Mouse (Mus musculus): ENCODE results near the gene Abat. TPM values are rescaled to one million over a fixed set of nuclear protein-coding genes. Genes with fewer than 3 reads are reported as not detected.
A peak's percentile ranks its signal among the peaks of the same experiment; 100 is the strongest.

Gene Abat
- polyA plus RNA-seq, 1 experiment from 2014 or later, result 46.2 TPM

DNA sequence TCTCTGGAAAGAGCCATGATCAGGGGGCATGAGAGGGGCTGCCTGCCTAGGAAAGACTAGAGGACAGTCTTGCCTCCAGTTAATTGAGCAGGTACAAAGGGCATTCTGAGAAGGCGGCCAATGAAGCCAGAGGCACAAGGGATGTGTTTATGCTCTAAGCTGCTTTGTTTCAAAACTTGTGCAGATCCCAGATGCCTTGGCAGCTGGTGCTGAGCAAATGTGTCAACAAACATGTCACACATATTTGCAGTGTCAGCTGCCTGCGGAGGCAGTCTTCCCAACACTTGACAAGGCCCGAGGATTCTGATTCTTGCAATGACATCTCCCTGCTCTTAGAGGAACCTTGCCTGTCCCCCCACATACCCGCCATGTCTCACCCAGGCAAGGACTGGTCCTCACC lies 82.2 kb downstream of the Abat start:
- Histone ChIP-seq H3K27ac (ENCODE audit: low read length) (no peak overlapping the region), H3K9ac (ENCODE audit: low read depth, low read length) (no peak overlapping the region), H3K4me1 (ENCODE audit: control insufficient read depth, low read depth, low read length) (no peaks in the 10 kb centered on the region), H3K4me3 (ENCODE audit: low read depth, low read length) (no peak overlapping the region), H3K36me3 (ENCODE audit: control insufficient read depth, insufficient read depth) (no peaks in the 10 kb centered on the region), H3K4me2 (ENCODE audit: low read depth, low read length) (no peak overlapping the region), H3K27me3 (ENCODE audit: control insufficient read depth, insufficient read depth, low read depth, low read length) (no peaks in the 10 kb centered on the region), H3K9me3 (replicated peaks; ENCODE audit: control insufficient read depth, low read length) (no peaks in the 10 kb centered on the region)
- 64% methylated on average over 4 of the region's 4 CpGs for WGBS (ENCODE audit: insufficient replicate concordance)
- ATAC-seq (ENCODE audit: low read depth), result no peak

DNA sequence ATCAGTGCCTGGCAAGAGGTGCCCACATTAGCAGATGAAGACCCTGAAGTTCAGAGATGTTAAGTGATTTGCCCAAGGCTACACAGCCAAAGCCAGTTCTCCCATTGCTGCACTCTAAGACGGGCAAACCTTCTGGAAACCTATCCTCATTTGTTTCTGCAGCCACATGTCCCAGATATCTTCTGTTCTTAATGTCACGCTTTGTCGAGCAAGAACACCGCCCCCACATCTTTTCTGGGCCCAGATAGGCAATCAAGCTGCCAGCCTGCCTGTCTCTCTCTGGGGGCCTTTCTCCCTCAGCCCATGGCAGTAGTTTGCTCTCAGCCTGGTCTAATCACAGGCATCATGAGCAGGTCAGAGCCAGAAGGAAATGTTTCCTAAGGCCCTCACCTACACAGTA lies 83.1 kb downstream of the Abat start:
- no peaks in the 10 kb centered on the region for H3K9me3 ChIP-seq (replicated peaks; ENCODE audit: control insufficient read depth, low read length)
- WGBS (ENCODE audit: insufficient replicate concordance), result 63% methylated on average over 4 of the region's 4 CpGs
- H3K27me3 ChIP-seq (ENCODE audit: control insufficient read depth, insufficient read depth, low read depth, low read length), result no peaks in the 10 kb centered on the region
- H3K4me2 ChIP-seq (ENCODE audit: low read depth, low read length), result no peak overlapping the region
- H3K36me3 ChIP-seq (ENCODE audit: control insufficient read depth, insufficient read depth), result no peaks in the 10 kb centered on the region
- no peak overlapping the region for H3K4me3 ChIP-seq (ENCODE audit: low read depth, low read length)
- H3K27ac ChIP-seq (ENCODE audit: low read length), result no peak overlapping the region
- H3K9ac ChIP-seq (ENCODE audit: low read depth, low read length), result no peak overlapping the region
- ATAC-seq (ENCODE audit: low read depth), result no peak
- no peaks in the 10 kb centered on the region for H3K4me1 ChIP-seq (ENCODE audit: control insufficient read depth, low read depth, low read length)

DNA sequence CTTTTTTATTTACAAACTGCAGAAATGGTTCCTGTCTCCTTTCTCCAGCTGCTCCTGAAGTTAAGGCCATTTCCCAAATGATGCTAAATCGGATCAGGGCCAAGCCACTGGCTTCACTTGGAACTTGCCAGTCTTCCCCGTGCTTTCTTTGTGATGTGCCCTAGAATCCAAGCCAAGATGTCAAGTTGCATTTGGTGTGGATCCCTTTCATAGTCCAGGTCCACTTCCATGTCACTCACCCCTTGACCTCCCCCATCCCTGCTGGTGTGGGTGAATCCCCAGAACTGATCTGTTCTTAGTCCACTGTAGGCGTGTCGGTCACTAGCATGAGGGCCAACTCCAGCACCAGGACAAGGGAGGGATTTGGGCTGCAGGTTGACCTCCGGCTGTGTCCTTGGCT lies 84.3 kb downstream of the Abat start:
- 64% methylated on average over 5 of the region's 5 CpGs for WGBS (ENCODE audit: insufficient replicate concordance)
- H3K4me2 ChIP-seq (ENCODE audit: low read depth, low read length), result no peak overlapping the region
- no peaks in the 10 kb centered on the region for H3K9me3 ChIP-seq (replicated peaks; ENCODE audit: control insufficient read depth, low read length)
- no peak overlapping the region for H3K27ac ChIP-seq (ENCODE audit: low read length)
- H3K36me3 ChIP-seq (ENCODE audit: control insufficient read depth, insufficient read depth), result no peaks in the 10 kb centered on the region
- H3K4me1 ChIP-seq (ENCODE audit: control insufficient read depth, low read depth, low read length), result no peaks in the 10 kb centered on the region
- no peak overlapping the region for H3K4me3 ChIP-seq (ENCODE audit: low read depth, low read length)
- ATAC-seq (ENCODE audit: low read depth), result no peak
- H3K27me3 ChIP-seq (ENCODE audit: control insufficient read depth, insufficient read depth, low read depth, low read length), result no peaks in the 10 kb centered on the region
- no peak overlapping the region for H3K9ac ChIP-seq (ENCODE audit: low read depth, low read length)

DNA sequence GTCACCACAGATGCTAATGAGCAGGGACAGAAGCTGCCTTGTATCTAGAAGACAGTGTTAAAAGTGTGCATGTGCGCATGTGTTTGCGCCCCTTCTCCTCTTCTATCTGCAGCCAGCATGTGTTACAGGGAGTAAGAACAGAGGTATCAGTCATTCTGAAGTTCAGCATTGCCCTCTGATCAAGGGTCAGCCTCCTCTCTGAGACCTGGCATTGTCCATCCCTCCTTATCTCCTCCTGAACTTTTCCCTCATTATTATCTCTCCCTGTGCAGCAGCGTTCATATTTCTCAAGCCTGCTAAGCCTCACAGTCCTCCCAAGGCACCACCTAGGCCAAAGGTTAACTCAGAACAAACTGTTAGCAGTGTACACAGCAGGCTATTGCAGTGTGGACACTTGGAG lies 90.6 kb downstream of the Abat start:
- 28% methylated on average over 3 of the region's 3 CpGs for WGBS (ENCODE audit: insufficient replicate concordance)
- Histone ChIP-seq H3K4me2 (ENCODE audit: low read depth, low read length) (no peak overlapping the region), H3K27ac (ENCODE audit: low read length) (peak overlapping the region; percentile 47), H3K4me3 (ENCODE audit: low read depth, low read length) (no peak overlapping the region), H3K9ac (ENCODE audit: low read depth, low read length) (no peak overlapping the region), H3K27me3 (ENCODE audit: control insufficient read depth, insufficient read depth, low read depth, low read length) (no peaks in the 10 kb centered on the region), H3K4me1 (ENCODE audit: control insufficient read depth, low read depth, low read length) (peaks cover 12% of the 10 kb centered on the region), H3K9me3 (replicated peaks; ENCODE audit: control insufficient read depth, low read length) (no peaks in the 10 kb centered on the region), H3K36me3 (ENCODE audit: control insufficient read depth, insufficient read depth) (no peaks in the 10 kb centered on the region)
- ATAC-seq (ENCODE audit: low read depth), result peak; percentile 94

DNA sequence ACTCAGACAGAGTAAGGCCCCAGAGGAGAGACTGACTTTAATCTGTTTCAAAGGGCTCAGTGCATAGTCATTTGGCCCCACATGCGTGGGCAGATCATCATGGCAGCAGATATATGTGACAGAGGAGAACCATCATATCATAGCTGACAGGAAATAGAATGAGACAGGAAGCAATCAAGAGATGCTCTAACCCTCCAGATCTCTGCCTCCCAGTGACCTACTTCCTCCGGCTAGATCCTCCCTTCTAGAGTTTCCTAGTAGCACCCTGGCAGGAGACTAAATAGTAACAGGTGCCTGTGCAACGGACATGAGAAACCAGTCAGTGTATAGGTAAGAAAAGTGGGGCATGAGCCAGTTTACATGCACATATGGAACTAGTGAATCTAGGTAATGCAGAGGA lies 97.2 kb downstream of the Abat start:
- ATAC-seq (ENCODE audit: low read depth), result no peak
- Histone ChIP-seq H3K27ac (ENCODE audit: low read length) (0 out of 2 replicates have a peak overlapping the region, but pooled peaks have one; percentile 16), H3K27me3 (ENCODE audit: control insufficient read depth, insufficient read depth, low read depth, low read length) (no peaks in the 10 kb centered on the region), H3K36me3 (ENCODE audit: control insufficient read depth, insufficient read depth) (no peaks in the 10 kb centered on the region), H3K4me3 (ENCODE audit: low read depth, low read length) (no peak overlapping the region), H3K4me2 (ENCODE audit: low read depth, low read length) (no peak overlapping the region), H3K9me3 (replicated peaks; ENCODE audit: control insufficient read depth, low read length) (no peaks in the 10 kb centered on the region), H3K9ac (ENCODE audit: low read depth, low read length) (no peak overlapping the region), H3K4me1 (ENCODE audit: control insufficient read depth, low read depth, low read length) (peaks cover 29% of the 10 kb centered on the region)
- WGBS (ENCODE audit: insufficient replicate concordance), result 51% methylated on average over 3 of the region's 3 CpGs

DNA sequence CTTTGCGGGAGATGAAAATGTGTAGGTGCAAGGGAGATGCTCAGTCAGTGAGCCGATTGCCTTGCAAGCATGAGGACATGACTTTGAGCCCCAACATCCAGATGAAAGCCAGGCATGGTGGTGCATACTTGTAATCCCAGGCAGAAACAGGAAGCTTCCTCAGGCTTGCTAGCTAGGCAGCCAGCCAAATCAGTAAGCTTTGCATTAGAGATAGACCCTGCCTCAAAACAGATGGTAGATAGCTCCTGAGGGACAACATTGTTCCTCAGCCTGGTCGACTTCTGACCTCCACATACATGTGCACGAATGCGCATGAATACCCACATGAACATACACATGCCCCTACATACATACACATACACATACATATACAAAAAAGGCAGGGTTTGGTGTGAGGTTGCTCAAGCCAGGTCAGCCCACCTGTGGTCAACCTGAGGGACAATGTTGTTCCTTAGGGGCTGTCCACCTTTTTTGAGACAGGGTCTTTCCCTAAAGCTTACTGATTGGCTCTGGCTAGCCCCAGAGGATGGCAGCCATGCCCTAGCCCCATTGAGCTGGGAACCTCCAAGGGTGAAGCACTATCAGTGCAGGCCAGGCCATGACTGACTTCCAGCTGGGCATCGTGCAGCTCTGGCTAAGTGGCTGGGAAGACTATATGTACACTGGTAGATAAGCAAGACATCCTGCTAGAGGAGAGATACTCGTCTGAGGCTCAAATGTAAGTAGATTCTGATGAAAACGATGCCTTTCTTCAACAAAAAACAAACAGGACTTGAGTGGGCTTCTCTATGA lies 99.2 kb downstream of the Abat start:
- Histone ChIP-seq H3K4me1 (ENCODE audit: control insufficient read depth, low read depth, low read length) (peaks cover 29% of the 10 kb centered on the region), H3K4me3 (ENCODE audit: low read depth, low read length) (peak overlapping the region; percentile 26), H3K4me2 (ENCODE audit: low read depth, low read length) (peak overlapping the region; percentile 60), H3K36me3 (ENCODE audit: control insufficient read depth, insufficient read depth) (no peaks in the 10 kb centered on the region), H3K27ac (ENCODE audit: low read length) (peak overlapping the region; percentile 93), H3K9me3 (replicated peaks; ENCODE audit: control insufficient read depth, low read length) (no peaks in the 10 kb centered on the region), H3K27me3 (ENCODE audit: control insufficient read depth, insufficient read depth, low read depth, low read length) (no peaks in the 10 kb centered on the region), H3K9ac (ENCODE audit: low read depth, low read length) (peak overlapping the region; percentile 53)
- peak; percentile 99 for ATAC-seq (ENCODE audit: low read depth)
- WGBS (ENCODE audit: insufficient replicate concordance), result 49% methylated on average over 8 of the region's 8 CpGs

DNA sequence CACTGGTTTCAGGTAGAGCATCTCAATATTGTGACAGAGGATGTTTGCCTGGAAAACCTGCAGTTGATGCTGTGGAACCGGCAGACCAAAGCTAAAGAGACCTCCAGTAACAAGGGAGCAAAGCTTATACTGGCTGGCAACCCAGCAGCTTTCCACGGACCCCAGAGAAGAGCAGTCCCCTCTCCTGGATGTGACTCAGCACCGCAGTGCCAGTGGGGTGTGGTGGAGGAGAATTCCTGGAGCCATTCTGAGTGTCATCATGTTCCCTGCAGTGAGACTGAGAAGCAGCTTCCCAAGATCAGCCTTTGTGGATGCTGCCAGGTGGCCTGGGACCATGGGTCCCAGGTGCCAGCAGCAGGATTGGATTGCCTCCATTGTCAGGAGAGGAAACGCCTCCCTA lies 99.8 kb downstream of the Abat start:
- WGBS (ENCODE audit: insufficient replicate concordance), result 37% methylated on average over 4 of the region's 4 CpGs
- Histone ChIP-seq H3K9ac (ENCODE audit: low read depth, low read length) (peak overlapping the region; percentile 53), H3K9me3 (replicated peaks; ENCODE audit: control insufficient read depth, low read length) (no peaks in the 10 kb centered on the region), H3K4me2 (ENCODE audit: low read depth, low read length) (peak overlapping the region; percentile 60), H3K4me1 (ENCODE audit: control insufficient read depth, low read depth, low read length) (peaks cover 29% of the 10 kb centered on the region), H3K27ac (ENCODE audit: low read length) (peak overlapping the region; percentile 93), H3K36me3 (ENCODE audit: control insufficient read depth, insufficient read depth) (no peaks in the 10 kb centered on the region), H3K27me3 (ENCODE audit: control insufficient read depth, insufficient read depth, low read depth, low read length) (no peaks in the 10 kb centered on the region), H3K4me3 (ENCODE audit: low read depth, low read length) (peak overlapping the region; percentile 26)
- ATAC-seq (ENCODE audit: low read depth), result peak; percentile 65

DNA sequence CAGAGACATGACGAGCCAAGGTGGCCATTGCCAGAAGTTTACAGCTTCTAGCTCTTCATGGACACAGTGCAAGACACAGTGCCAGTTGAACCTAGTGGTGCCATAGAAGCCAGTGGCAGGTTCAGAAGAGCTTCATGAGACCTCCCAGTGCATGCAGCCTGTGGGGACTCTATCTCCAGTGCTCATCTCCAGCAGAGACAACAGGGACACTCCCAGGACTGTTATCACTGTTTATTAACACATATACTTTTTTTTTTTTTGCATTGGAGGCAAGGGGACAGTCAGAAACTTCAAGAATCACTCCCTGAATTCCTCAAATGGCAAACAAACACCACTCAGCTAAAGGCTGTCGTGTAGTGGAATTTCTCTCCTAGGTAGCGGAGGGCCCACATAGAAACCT lies 100.2 kb downstream of the Abat start:
- peak overlapping the region; percentile 53 for H3K9ac ChIP-seq (ENCODE audit: low read depth, low read length)
- peak overlapping the region; percentile 60 for H3K4me2 ChIP-seq (ENCODE audit: low read depth, low read length)
- peak overlapping the region; percentile 93 for H3K27ac ChIP-seq (ENCODE audit: low read length)
- 62% methylated on average over 3 of the region's 3 CpGs for WGBS (ENCODE audit: insufficient replicate concordance)
- H3K4me1 ChIP-seq (ENCODE audit: control insufficient read depth, low read depth, low read length), result peaks cover 29% of the 10 kb centered on the region
- no peaks in the 10 kb centered on the region for H3K27me3 ChIP-seq (ENCODE audit: control insufficient read depth, insufficient read depth, low read depth, low read length)
- no peaks in the 10 kb centered on the region for H3K36me3 ChIP-seq (ENCODE audit: control insufficient read depth, insufficient read depth)
- H3K9me3 ChIP-seq (replicated peaks; ENCODE audit: control insufficient read depth, low read length), result no peaks in the 10 kb centered on the region
- H3K4me3 ChIP-seq (ENCODE audit: low read depth, low read length), result peak overlapping the region; percentile 26
- peak; percentile 36 for ATAC-seq (ENCODE audit: low read depth)

DNA sequence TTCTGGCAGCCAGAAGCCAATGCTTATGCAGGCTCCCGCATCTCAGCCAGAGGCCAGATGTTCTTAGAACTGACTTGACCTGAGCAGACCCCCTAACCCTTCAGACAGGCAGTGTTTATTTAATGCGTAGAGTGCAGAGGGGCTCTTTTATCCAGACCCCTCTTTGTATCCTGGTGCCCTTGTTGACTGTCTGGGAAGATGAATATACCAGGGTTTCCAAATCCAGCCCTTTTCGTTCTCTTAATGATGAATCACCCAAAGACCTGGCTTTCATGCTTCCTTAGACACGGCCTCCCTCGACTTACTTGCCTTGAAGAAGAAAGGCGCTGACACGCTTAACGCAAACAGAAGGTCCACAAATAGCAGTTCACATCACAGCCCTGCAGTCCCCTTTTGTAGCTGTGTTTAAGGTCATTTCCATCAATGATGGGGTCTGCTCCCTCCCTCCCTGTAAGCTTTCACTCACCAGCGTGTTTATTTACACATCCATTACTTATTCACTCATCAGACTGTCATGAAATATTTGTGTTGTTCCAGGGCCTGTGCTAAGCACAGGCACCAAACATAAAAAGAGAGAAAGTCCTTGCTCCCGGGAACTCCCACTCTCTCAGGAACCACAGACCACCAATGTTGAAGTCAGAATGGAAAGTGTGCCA lies 106.6 kb downstream of the Abat start:
- Histone ChIP-seq H3K4me3 (ENCODE audit: low read depth, low read length) (no peak overlapping the region), H3K9me3 (replicated peaks; ENCODE audit: control insufficient read depth, low read length) (no peaks in the 10 kb centered on the region), H3K27me3 (ENCODE audit: control insufficient read depth, insufficient read depth, low read depth, low read length) (no peaks in the 10 kb centered on the region), H3K4me1 (ENCODE audit: control insufficient read depth, low read depth, low read length) (no peaks in the 10 kb centered on the region; the same call in 1 of the 2 replicates), H3K4me2 (ENCODE audit: low read depth, low read length) (no peak overlapping the region), H3K36me3 (ENCODE audit: control insufficient read depth, insufficient read depth) (no peaks in the 10 kb centered on the region), H3K27ac (ENCODE audit: low read length) (0 out of 2 replicates have a peak overlapping the region, but pooled peaks have one; percentile 22), H3K9ac (ENCODE audit: low read depth, low read length) (no peak overlapping the region)
- ATAC-seq (ENCODE audit: low read depth), result peak; percentile 50; the same call in 1 of the 2 replicates
- WGBS (ENCODE audit: insufficient replicate concordance), result 58% methylated on average over 10 of the region's 10 CpGs

All from liver, embryonic 16.5 days (tissue).